Mouse (Mus musculus) hindbrain, embryonic 16.5 days (tissue): ENCODE data around the gene Kmo. TPM values are rescaled to one million over a fixed set of nuclear protein-coding genes. Genes with fewer than 3 reads are reported as not detected.

Experiments
- ATAC-seq: fragments of 200-750 bp; cut with Nextera tagmentation; 2 replicates; pipeline ENCODE4 v1.8.0; 2017; ENCODE audit warnings: moderate TSS enrichment, moderate library complexity
- H3K27ac ChIP-seq: fragments of 300-500 bp; sonication (generic); 2 replicates; pipeline ENCODE4 v1.5.1; 2014; ENCODE audit warnings: low read depth, mild to moderate bottlenecking, control low read depth, low read length, moderate library complexity
- H3K27me3 ChIP-seq: fragments of 300-500 bp; sonication (generic); replicated peaks from 2 replicates; pipeline ENCODE4 v1.6.1; 2014; ENCODE audit warnings: low read length; ENCODE audit not compliant: control insufficient read depth, insufficient read depth
- H3K36me3 ChIP-seq: fragments of 300-500 bp; sonication (generic); 2 replicates; pipeline ENCODE4 v1.6.1; 2014; ENCODE audit warnings: mild to moderate bottlenecking, low read length, moderate library complexity, mixed read lengths; ENCODE audit not compliant: control insufficient read depth, insufficient read depth
- H3K4me1 ChIP-seq: fragments of 300-500 bp; sonication (generic); 2 replicates; pipeline ENCODE4 v1.6.1; 2014; ENCODE audit warnings: low read depth, low read length; ENCODE audit not compliant: control insufficient read depth, insufficient read depth
- H3K4me2 ChIP-seq: fragments of 300-500 bp; sonication (generic); 2 replicates; pipeline ENCODE4 v1.6.1; 2014; ENCODE audit warnings: mild to moderate bottlenecking, low read length, control low read depth, moderate library complexity
- H3K4me3 ChIP-seq: fragments of 300-500 bp; sonication (generic); 2 replicates; pipeline ENCODE4 v1.5.1; 2014; ENCODE audit warnings: mild to moderate bottlenecking, low read length, control low read depth, moderate library complexity
- H3K9ac ChIP-seq: fragments of 300-500 bp; sonication (generic); 2 replicates; pipeline ENCODE4 v1.6.1; 2014; ENCODE audit warnings: low read depth, mild to moderate bottlenecking, control low read depth, low read length, moderate library complexity
- H3K9me3 ChIP-seq: fragments of 300-500 bp; sonication (generic); 2 replicates; pipeline ENCODE4 v1.6.1; 2014; ENCODE audit warnings: mild to moderate bottlenecking, low read length, moderate library complexity; ENCODE audit not compliant: control insufficient read depth
- WGBS: fragments of 180-500 bp; shearing (Covaris S2); extraction: QIAGEN DNeasy Blood & Tissue Kit; methylation state at CpG from one replicate; pipeline ENCODE4 v1.1.7; 2014; 5-methylcytosine and 5-hydroxymethylcytosine counted together
- polyA plus RNA-seq: library from polyadenylated mRNA; unstranded; fragments of >200 nt; fragmentation: Nextera tagmentation; extraction: Ambion mirVana; gene quantifications from 2 replicates; pipeline ENCODE4 v1.2.1, GENCODE M21; 2015

Gene Kmo
- polyA plus RNA-seq, 1 experiment from 2014 or later: 0.06 TPM

DNA sequence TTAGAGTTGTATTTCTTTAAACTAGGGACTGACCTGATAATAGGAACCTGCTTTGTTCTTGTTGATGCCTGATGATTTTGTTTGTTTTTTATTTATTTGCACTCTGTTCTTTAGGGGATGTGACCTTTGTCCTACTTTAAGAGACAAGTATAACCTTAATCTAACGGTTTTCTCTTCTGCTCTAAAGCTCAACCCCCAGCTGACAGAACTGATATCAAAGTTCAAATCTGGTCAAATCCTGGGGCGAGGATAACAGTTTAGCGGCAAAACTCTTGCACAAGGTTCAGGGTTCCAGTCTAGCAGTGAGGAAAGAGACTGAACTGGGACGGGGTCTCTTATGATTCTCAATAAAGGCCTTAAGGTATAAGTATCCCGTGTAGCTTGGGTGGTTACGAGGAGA, 9.1 kb downstream of the Kmo start:
- Histone ChIP-seq H3K36me3 (no peaks in the 10 kb centered on the region), H3K9me3 (no peaks in the 10 kb centered on the region), H3K4me1 (peaks cover 5% of the 10 kb centered on the region), H3K4me3 (no peak overlapping the region), H3K9ac (no peak overlapping the region), H3K27ac (no peak overlapping the region), H3K27me3 (no peaks in the 10 kb centered on the region), H3K4me2 (no peak overlapping the region)
- ATAC-seq: no peak
- WGBS: 89% methylated on average over 6 of the region's 6 CpGs

DNA sequence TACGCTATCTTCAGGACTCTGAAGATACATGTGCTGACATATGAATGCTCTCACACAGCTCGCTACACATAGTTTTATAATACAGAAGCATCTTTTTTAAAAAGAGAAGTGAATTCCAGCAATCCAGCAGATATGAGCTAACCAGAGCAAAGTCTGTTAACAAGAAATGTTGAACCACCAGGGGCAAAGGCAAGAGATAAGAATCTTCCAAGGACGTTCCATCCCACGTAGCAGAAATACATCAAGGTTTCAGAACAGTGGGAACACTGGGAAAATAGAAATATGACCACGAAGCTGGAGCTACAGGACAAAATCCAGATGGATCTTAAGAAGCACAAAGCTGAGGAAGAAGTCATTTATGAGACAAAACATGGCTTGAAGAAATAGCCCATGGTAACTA, 10.2 kb downstream of the Kmo start:
- Histone ChIP-seq H3K27ac (no peak overlapping the region), H3K4me1 (no peaks in the 10 kb centered on the region), H3K9ac (no peak overlapping the region), H3K27me3 (no peaks in the 10 kb centered on the region), H3K4me3 (no peak overlapping the region), H3K4me2 (no peak overlapping the region), H3K9me3 (no peaks in the 10 kb centered on the region), H3K36me3 (no peaks in the 10 kb centered on the region)
- WGBS: 87% methylated on average over 5 of the region's 5 CpGs
- no peak for ATAC-seq

DNA sequence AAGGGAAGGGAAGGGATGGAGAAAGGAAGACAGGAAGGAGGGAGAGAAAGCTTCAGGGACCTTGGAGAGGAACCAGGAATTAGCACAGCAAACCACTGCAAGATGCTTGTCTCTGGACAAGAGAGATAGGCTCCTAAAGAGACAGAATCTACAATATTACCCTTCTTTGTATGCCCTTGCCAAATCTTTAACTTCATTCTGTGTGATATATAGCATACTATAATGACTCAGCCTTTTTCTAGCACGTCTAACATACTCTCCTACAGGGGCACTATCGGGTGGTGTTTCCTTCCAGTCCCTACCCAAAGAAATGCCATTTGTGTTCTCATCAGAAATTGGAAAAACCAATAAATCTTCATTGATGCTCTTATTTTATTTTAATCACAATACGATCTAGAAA, 10.9 kb downstream of the Kmo start:
- ATAC-seq: no peak

DNA sequence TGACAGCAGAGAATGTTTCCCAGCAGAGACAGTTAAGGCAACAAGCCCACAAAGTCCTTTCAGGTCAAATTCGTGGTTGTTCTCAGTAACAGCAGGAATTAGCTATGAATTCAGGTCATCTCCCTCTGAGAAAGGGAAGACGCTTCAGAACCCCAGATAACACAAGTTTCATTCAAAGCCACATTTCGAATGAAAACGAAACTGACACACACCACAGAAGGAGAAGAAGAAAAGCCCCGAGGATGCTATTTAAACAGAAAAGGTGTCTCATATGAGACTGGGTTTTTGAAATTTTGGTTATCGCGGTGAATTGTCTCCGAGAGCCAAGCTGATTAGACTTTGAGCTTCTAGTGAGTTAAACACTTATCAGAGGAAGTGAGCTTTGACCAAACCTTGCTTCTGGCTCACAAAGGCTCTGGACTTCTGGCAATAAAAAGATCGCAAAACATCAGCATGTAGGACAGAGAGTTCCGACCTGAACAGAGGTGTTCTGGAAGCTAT, 11.6 kb downstream of the Kmo start:
- Histone ChIP-seq H3K36me3 (no peaks in the 10 kb centered on the region), H3K27me3 (no peaks in the 10 kb centered on the region), H3K4me2 (no peak overlapping the region), H3K9ac (no peak overlapping the region), H3K4me3 (no peak overlapping the region), H3K4me1 (no peaks in the 10 kb centered on the region), H3K9me3 (no peaks in the 10 kb centered on the region), H3K27ac (no peak overlapping the region)
- ATAC-seq: no peak
- 82% methylated on average over 10 of the region's 10 CpGs for WGBS

More for the DNA sequence above, 10.9 kb downstream of the Kmo start:
- H3K36me3 ChIP-seq: no peaks in the 10 kb centered on the region
- H3K4me3 ChIP-seq: no peak overlapping the region
- 85% methylated on average over 3 of the region's 3 CpGs for WGBS
- no peaks in the 10 kb centered on the region for H3K27me3 ChIP-seq
- no peak overlapping the region for H3K9ac ChIP-seq
- no peaks in the 10 kb centered on the region for H3K9me3 ChIP-seq
- H3K4me1 ChIP-seq: no peaks in the 10 kb centered on the region
- no peak overlapping the region for H3K27ac ChIP-seq
- H3K4me2 ChIP-seq: no peak overlapping the region

DNA sequence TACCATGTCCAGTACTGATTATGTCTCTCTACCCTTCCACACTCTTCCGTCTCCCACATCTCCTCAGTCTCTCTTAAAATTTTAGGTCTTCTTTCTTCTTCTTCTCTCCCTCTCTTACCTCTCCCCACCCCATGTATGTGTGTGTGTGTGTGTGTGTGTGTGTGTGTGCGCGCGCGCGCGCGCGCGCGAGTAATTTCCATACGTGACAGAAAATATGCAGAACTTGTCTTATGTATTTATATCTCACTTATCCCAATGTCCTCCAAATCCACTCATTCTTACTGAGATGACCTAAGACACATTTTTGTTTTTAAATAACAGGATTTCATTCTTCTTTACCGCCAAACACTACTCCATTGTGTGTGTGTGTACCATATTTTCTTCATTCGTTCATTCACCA, 12.3 kb downstream of the Kmo start:
- Histone ChIP-seq H3K27me3 (no peaks in the 10 kb centered on the region), H3K9ac (no peak overlapping the region), H3K4me2 (no peak overlapping the region), H3K9me3 (no peaks in the 10 kb centered on the region), H3K4me3 (no peak overlapping the region), H3K4me1 (no peaks in the 10 kb centered on the region), H3K27ac (no peak overlapping the region), H3K36me3 (no peaks in the 10 kb centered on the region)
- no peak for ATAC-seq
- 97% methylated on average over 14 of the region's 14 CpGs for WGBS

DNA sequence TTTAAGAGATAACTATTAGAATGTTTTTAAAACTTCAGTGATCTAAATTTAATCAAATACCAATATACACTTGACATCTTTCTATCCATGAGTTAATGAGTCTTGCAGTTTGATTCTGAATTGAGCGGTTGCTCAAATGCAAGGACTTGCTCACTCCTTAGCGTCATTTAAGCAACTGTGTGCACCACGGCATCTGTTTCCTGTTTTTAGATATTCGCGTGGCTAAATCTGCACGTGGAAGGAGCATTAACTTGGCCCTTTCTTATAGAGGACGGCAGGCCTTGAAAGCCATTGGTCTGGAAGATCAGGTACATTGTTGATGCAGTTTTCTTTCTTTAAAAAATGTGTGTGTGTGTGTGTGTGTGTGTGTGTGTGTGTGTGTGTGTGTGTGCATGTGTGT, 17.5 kb downstream of the Kmo start:
- H3K27ac ChIP-seq: no peak overlapping the region
- H3K27me3 ChIP-seq: no peaks in the 10 kb centered on the region
- no peak for ATAC-seq
- H3K9me3 ChIP-seq: no peaks in the 10 kb centered on the region
- H3K4me2 ChIP-seq: no peak overlapping the region
- WGBS: 90% methylated on average over 7 of the region's 7 CpGs
- no peaks in the 10 kb centered on the region for H3K36me3 ChIP-seq
- no peaks in the 10 kb centered on the region for H3K4me1 ChIP-seq
- no peak overlapping the region for H3K4me3 ChIP-seq
- no peak overlapping the region for H3K9ac ChIP-seq

DNA sequence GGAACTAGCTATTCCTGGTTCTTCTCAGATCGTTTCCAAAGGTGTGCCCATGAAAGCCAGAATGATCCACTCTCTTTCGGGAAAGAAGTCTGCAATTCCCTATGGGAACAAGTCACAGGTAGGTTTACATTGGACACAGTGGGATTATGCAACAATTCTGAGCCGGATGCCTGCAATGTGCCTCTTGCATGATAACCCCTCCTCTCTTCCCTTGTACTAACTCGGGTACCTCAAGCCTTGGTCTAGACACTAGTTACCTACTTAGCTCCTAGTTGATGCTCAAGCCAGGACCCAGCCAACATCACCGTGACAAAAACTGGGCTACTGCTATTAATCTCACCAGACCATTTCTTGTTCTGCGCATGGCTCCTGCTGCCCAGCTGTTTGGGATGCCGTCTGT, 18.9 kb downstream of the Kmo start:
- WGBS: 82% methylated on average over 7 of the region's 7 CpGs
- H3K9me3 ChIP-seq: no peaks in the 10 kb centered on the region
- no peak overlapping the region for H3K4me3 ChIP-seq
- ATAC-seq: no peak
- H3K9ac ChIP-seq: no peak overlapping the region
- no peaks in the 10 kb centered on the region for H3K4me1 ChIP-seq
- H3K27me3 ChIP-seq: no peaks in the 10 kb centered on the region
- H3K36me3 ChIP-seq: no peaks in the 10 kb centered on the region
- no peak overlapping the region for H3K4me2 ChIP-seq
- H3K27ac ChIP-seq: no peak overlapping the region

DNA sequence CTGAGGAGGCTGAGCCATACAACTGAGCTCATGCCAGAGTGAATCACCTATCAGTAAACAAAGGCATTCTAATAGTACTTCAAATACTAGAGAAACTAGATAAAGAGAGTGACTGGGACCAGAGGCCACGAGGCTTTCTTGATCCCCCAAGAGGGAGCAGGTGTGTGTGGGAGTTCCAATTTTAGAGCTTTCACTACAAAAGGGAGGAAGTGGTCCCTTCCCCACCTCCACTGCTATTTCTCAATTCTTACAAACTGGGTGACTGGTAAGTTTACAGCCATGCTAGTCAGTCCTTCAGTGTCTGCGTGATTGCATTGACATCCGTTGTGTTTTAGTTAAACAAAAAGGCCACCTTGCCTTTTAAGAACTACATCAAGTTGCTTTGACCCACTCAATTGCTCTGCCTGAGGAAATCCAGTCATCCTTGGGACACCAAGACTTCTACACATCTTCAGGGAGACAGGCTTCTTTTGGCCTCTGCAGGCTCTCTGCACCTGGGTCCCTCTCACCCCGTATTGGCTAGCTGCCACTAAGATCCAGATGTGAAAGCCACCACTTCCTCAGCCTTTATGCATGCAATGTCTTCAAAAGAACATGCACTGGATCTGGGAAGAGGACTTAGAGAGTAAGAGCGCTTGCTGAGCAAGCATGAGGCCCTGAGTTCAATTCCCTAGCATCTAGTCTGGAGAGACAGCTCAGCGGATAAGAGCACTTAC, 20.4 kb downstream of the Kmo start:
- Histone ChIP-seq H3K4me1 (no peaks in the 10 kb centered on the region), H3K9ac (no peak overlapping the region), H3K4me2 (no peak overlapping the region), H3K4me3 (no peak overlapping the region), H3K27ac (no peak overlapping the region), H3K9me3 (no peaks in the 10 kb centered on the region), H3K27me3 (no peaks in the 10 kb centered on the region), H3K36me3 (no peaks in the 10 kb centered on the region)
- WGBS: 86% methylated on average over 6 of the region's 6 CpGs
- no peak for ATAC-seq

DNA sequence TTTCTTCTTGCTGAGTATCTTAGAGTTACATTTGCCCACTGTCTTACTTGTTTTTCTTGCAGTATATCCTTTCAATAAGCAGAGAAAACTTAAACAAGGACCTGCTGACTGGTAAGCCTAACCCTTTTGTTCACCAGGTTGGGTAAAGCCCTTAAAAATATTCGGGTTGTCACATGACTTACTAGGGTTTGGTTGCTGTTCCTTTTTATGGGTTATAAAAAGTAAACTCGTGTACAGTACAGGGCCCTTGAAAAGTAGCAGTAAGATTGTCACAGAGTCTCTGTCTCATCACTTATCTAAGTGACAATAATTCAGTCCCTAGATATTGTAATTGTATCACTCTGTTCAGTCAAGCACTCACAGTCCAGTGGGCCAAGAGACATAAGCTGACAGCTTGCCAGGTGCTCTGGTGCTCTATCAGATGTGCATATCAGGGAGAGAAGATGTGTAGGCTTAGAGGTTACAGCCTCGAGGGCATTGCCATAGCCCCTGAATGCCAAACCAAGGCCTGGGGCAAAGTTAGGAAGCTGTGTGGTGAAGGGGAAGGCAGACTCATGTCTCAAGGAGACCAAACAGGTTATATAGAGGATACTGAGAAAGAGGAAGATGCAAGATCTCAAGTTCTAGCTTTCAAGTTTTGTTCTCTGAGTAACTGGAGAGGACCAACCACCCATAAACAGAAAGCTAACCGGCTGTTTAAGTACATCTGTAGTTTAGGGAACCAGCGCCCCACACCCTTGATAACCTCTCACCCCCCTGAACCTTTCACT, 23.5 kb downstream of the Kmo start:
- no peaks in the 10 kb centered on the region for H3K27me3 ChIP-seq
- 78% methylated on average over 5 of the region's 5 CpGs for WGBS
- H3K4me1 ChIP-seq: no peaks in the 10 kb centered on the region
- H3K4me3 ChIP-seq: no peak overlapping the region
- no peak for ATAC-seq
- H3K9me3 ChIP-seq: no peaks in the 10 kb centered on the region
- H3K4me2 ChIP-seq: no peak overlapping the region
- no peaks in the 10 kb centered on the region for H3K36me3 ChIP-seq
- no peak overlapping the region for H3K9ac ChIP-seq
- H3K27ac ChIP-seq: no peak overlapping the region
